8 mouse cellular contexts compared by ENCODE assay signal in the genomic region with DNA sequence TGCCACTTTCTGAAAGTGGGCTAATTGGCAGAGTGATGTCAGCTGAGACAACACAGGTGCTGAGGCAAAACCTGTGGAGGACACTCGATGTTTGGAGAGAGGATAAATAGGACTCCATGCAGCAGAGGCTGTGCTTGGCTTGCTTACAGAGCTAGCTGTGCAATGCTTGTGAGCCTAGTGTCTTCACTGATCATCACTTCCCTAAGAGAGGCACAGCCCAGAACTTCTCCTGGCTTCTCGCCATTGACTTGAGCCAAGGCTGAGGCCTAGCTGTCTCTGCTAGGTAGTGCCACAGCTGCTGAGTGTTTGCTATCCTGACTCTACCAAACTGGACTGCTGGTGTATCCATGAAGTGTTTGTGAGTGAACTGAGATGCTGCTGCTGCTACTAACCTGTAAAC. TPM values are rescaled to one million over a fixed set of nuclear protein-coding genes. Genes with fewer than 3 reads are reported as not detected.
DNase-seq lines count a peak whose midpoint lies in the region; ATAC-seq and TF ChIP-seq lines count a peak whose summit lies in the region.

No protein-coding gene starts in this region.

- H3K4me3 ChIP-seq in left cerebral cortex, adult 2 months, result no peak overlapping the region
- no peak overlapping the region for H3K4me3 ChIP-seq in heart, embryonic 15.5 days

- TF ChIP-seq CTCF in left cerebral cortex, adult 2 months (IDR thresholded peaks at IDR 0.05), result no peak

- DNase-seq in left cerebral cortex, postnatal 25 days (ENCODE audit: low spot score in 2 of 2), result peak; percentile 14 to 23
- no peak for DNase-seq in left cerebral cortex, adult 2 months (ENCODE audit: extremely low spot score in 1 of 2, low spot score in 2 of 2)
- DNase-seq in adrenal gland, postnatal 10 days, result peak; percentile 70
- peak; percentile 52 to 64 for DNase-seq in lung, postnatal 4 days
- DNase-seq in thymus, postnatal 0 days (ENCODE audit: low spot score), result no peak
- DNase-seq in layer of hippocampus, postnatal 25 days (ENCODE audit: extremely low spot score in 1 of 2, low spot score in 1 of 2), result no peak

- intact Hi-C loops in left cerebral cortex, postnatal 25 days (cut with DNase I), result no loop called here
- intact Hi-C loops in left cerebral cortex, adult 2 months (cut with DNase I), result no loop called here

- H3K9me3 ChIP-seq in heart, embryonic 15.5 days (replicated peaks), result no peaks in the 10 kb centered on the region

- 46% methylated on average over 2 of the region's 2 CpGs for WGBS in heart, embryonic 15.5 days

- H3K27ac ChIP-seq in left cerebral cortex, adult 2 months, result no peak overlapping the region
- H3K27ac ChIP-seq in heart, embryonic 15.5 days, result no peak overlapping the region

- H3K27me3 ChIP-seq in heart, embryonic 15.5 days, result no peaks in the 10 kb centered on the region

- no peaks in the 10 kb centered on the region for H3K4me1 ChIP-seq in heart, embryonic 15.5 days (replicated peaks)

- peaks cover 24% of the 10 kb centered on the region for H3K36me3 ChIP-seq in heart, embryonic 15.5 days

- no peak overlapping the region for H3K4me2 ChIP-seq in heart, embryonic 15.5 days

- peak; percentile 47; the same call in 1 of the 2 replicates for ATAC-seq in heart, embryonic 15.5 days (replicated peaks; ENCODE audit: insufficient number of reproducible peaks, insufficient read depth, low FRiP score, low read depth)
- no peak for ATAC-seq in frontal cortex, adult (ENCODE audit: low TSS enrichment)

- H3K9ac ChIP-seq in heart, embryonic 15.5 days, result no peak overlapping the region

RNA-seq across cellular contexts. Expression of gene A830005F24Rik, which starts 17.3 kb away (rescaled TPM):
- total RNA-seq in left cerebral cortex, postnatal 25 days (2021), result 1 to 10 TPM; 1.6 to 1.8 TPM
- 1 to 10 TPM; 1.5 to 2.8 TPM for total RNA-seq in left cerebral cortex, adult 2 months (2021)
- under 1 TPM in 1 of 2 experiments, not detected in 1; 0.39 TPM for total RNA-seq in adrenal gland, postnatal 10 days (2021)
- 0.49 and 0.61 TPM in 2 replicates for polyA plus RNA-seq in heart, embryonic 15.5 days (2015; fragmentation: Nextera tagmentation; extraction: Ambion mirVana)
- 1.4 and 1.7 TPM in 2 replicates for polyA plus RNA-seq in thymus, postnatal 0 days (2015; fragmentation: Nextera tagmentation; extraction: Ambion mirVana)
- 1 to 10 TPM; 1.8 to 2.1 TPM for total RNA-seq in layer of hippocampus, postnatal 25 days (2021)

RNA-seq across cellular contexts. Expression of gene Zfp169, which starts 17.4 kb away (rescaled TPM):
- 10 to 100 TPM; 20.8 to 22.7 TPM for total RNA-seq in left cerebral cortex, postnatal 25 days (2021)
- total RNA-seq in left cerebral cortex, adult 2 months (2021), result 10 to 100 TPM; 24.2 to 28.5 TPM
- total RNA-seq in adrenal gland, postnatal 10 days (2021), result 1 to 10 TPM; 5.9 to 8.4 TPM
- 2.1 and 2.4 TPM in 2 replicates for polyA plus RNA-seq in heart, embryonic 15.5 days (2015; fragmentation: Nextera tagmentation; extraction: Ambion mirVana)
- 3.6 and 4.2 TPM in 2 replicates for polyA plus RNA-seq in thymus, postnatal 0 days (2015; fragmentation: Nextera tagmentation; extraction: Ambion mirVana)
- 10 to 100 TPM; 19.3 to 24.9 TPM for total RNA-seq in layer of hippocampus, postnatal 25 days (2021)

Comparison
In these comparisons a context has a peak if more than half of its experiments do, and no peak if none do; other contexts are left out.
1. DNase-seq: peak in left cerebral cortex, postnatal 25 days (2 of 2), adrenal gland, postnatal 10 days (single experiment) and lung, postnatal 4 days (2 of 2); none in left cerebral cortex, adult 2 months (0 of 2), thymus, postnatal 0 days (single experiment) and layer of hippocampus, postnatal 25 days (0 of 2).